Mouse (Mus musculus) stomach, postnatal 0 days (tissue): ENCODE measurements around the gene Gm8374. TPM values are rescaled to one million over a fixed set of nuclear protein-coding genes. Genes with fewer than 3 reads are reported as not detected.
"Not testable (repeated sequence)": the region's sequence is repeated elsewhere in the genome, so short reads cannot be mapped to it uniquely, and the experiment has no call there.

Experiments used
- ATAC-seq: fragments of 200-750 bp; cut with Nextera tagmentation; 2 replicates; pipeline ENCODE4 v1.8.0; 2017; ENCODE audit not compliant: low FRiP score, low TSS enrichment
- DNase-seq: peaks from one replicate; pipeline ENCODE4 v3.0.0-alpha.2; 2016; ENCODE audit warnings: low spot score
- H3K27ac ChIP-seq: fragments of 300-500 bp; sonication (generic); replicated peaks from 2 replicates; pipeline ENCODE4 v1.5.1; 2014; ENCODE audit warnings: mild to moderate bottlenecking, control low read depth
- H3K27me3 ChIP-seq: fragments of 300-500 bp; sonication (generic); 2 replicates; pipeline ENCODE4 v1.6.1; 2014; ENCODE audit warnings: low read length; ENCODE audit not compliant: control insufficient read depth, insufficient read depth
- H3K36me3 ChIP-seq: fragments of 300-500 bp; sonication (generic); 2 replicates; pipeline ENCODE4 v1.6.1; 2014; ENCODE audit warnings: low read length, mixed read lengths; ENCODE audit not compliant: control insufficient read depth, insufficient read depth
- H3K4me1 ChIP-seq: fragments of 300-500 bp; sonication (generic); replicated peaks from 2 replicates; pipeline ENCODE4 v1.6.1; 2014; ENCODE audit warnings: antibody characterized with exemption; ENCODE audit not compliant: control insufficient read depth, insufficient read depth
- H3K4me2 ChIP-seq: fragments of 300-500 bp; sonication (generic); replicated peaks from 2 replicates; pipeline ENCODE4 v1.6.1; 2014; ENCODE audit warnings: low read depth, mild to moderate bottlenecking, control low read depth, moderate library complexity
- H3K4me3 ChIP-seq: fragments of 300-500 bp; sonication (generic); 2 replicates; pipeline ENCODE4 v1.5.1; 2014; ENCODE audit warnings: low read depth, low read length, control low read depth
- H3K9ac ChIP-seq: fragments of 300-500 bp; sonication (generic); 2 replicates; pipeline ENCODE4 v1.6.1; 2014; ENCODE audit warnings: mild to moderate bottlenecking, low read length, control low read depth, mixed read lengths
- H3K9me3 ChIP-seq: fragments of 300-500 bp; sonication (generic); 2 replicates; pipeline ENCODE4 v1.6.1; 2016; ENCODE audit warnings: low read length; ENCODE audit not compliant: control insufficient read depth
- WGBS: fragments of 180-500 bp; shearing (Covaris S2); extraction: QIAGEN DNeasy Blood & Tissue Kit; methylation state at CpG from one replicate; pipeline ENCODE4 v1.1.7; 2014; 5-methylcytosine and 5-hydroxymethylcytosine counted together
- polyA plus RNA-seq: library from polyadenylated mRNA; unstranded; fragments of >200 nt; fragmentation: Nextera tagmentation; extraction: Ambion mirVana; gene quantifications from 2 replicates; pipeline ENCODE4 v1.2.1, GENCODE M21; 2015

The Gm8374 gene
- polyA plus RNA-seq, result not detected in 2 replicates

GRCm38 (mm10) chr14:7365034-7365433, at the start of gene Gm8374:
Gene Gm8374 (minus strand): TSS chr14:7365134.
- not testable (repeated sequence) for H3K27me3 ChIP-seq, H3K4me2 ChIP-seq, H3K4me3 ChIP-seq, H3K9ac ChIP-seq, H3K27ac ChIP-seq, H3K4me1 ChIP-seq, ATAC-seq, DNase-seq, H3K36me3 ChIP-seq, H3K9me3 ChIP-seq
- whole genome bisulfite sequencing, result 79% methylated on average over 3 of the region's 3 CpGs

DNA sequence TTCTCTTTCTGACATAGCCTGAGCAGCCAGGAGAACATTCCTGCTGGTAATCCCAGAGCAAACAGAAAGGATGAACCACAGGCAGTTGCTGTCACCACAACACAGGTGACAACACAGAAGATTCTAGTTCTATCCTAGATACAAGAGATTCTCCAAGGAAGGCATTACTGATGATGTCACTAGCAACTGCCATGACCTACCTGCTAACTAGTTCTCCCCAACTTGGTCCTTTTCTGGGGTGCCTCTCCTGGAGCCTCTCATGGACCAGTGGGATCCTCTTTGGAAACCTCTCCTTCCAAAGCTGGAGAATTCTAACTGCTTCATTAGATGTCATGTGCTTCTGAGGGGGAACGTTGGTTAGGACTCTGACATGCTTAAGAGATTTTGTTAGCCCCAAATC, 32.6 kb downstream of the Gm8374 start, which contains the start of gene Gm5797:
Gm5797 (minus strand) TSS at position 101 of the 400 bp plus-strand sequence.
- not testable (repeated sequence) for ATAC-seq, H3K36me3 ChIP-seq
- WGBS, result no CpG with 5 or more reads among the region's 1 CpGs

DNA sequence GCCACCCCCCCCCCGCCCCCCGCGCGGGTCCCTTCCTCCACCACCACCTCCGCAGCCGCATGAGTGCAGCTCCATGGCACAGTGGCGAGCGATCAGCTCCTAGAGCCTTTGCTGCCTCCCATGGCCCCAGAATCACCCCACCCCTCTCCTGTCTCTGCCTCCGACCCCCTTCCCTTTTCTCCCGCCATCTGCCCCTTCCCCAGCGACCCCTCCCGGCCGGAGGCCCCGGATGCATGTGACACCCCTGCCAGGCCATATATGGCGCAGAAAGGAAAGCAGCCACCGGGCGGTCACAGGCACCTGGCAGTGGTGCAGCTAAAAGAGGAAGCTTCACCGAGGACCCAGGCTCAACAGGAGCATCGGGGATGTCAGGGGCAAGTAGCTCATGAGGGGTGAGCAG, 49.8 kb downstream of the Gm8374 start:
- not testable (repeated sequence) for H3K36me3 ChIP-seq, H3K4me1 ChIP-seq, ATAC-seq, H3K9me3 ChIP-seq, H3K27me3 ChIP-seq, H3K27ac ChIP-seq, H3K9ac ChIP-seq
- Histone ChIP-seq H3K4me2 (peak overlapping the region; percentile 58), H3K4me3 (peak overlapping the region; percentile 35)
- DNase-seq, result peak; percentile 21
- WGBS, result 7% methylated on average over 4 of the region's 19 CpGs

More for the DNA sequence above, 32.6 kb downstream of the Gm8374 start, which contains the start of gene Gm5797:
- H3K4me3 ChIP-seq, H3K27ac ChIP-seq, H3K9me3 ChIP-seq, H3K27me3 ChIP-seq, H3K4me2 ChIP-seq, DNase-seq, H3K9ac ChIP-seq, H3K4me1 ChIP-seq: not testable (repeated sequence)

DNA sequence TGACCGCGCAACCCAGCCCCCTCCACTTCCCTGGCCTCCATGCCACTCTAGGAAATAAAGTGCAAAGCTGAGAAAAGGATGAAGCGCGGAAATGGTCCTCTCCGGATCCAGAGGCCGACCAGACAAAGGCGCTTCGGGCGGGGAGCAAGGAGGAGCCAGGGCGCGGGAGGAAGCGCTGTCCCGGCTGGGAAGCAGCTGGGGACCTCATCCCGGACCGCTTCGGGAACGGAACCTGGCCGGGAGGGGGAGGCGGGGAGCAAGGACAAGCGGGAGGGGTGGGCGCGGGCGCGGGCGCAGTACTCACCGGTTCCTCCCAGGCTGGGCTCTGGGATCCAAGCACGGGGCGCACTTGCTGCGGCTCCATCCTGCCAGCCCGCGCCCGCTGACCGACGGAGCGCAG, 50.3 kb downstream of the Gm8374 start, which contains the start of gene Gm3739:
Gm3739 (minus strand) TSS at position 389 of the 400 bp plus-strand sequence.
- H3K36me3 ChIP-seq, H3K4me1 ChIP-seq, H3K27ac ChIP-seq, H3K9me3 ChIP-seq, H3K27me3 ChIP-seq, DNase-seq, ATAC-seq, H3K9ac ChIP-seq: not testable (repeated sequence)
- WGBS, result 0% methylated on average over 6 of the region's 35 CpGs
- Histone ChIP-seq H3K4me2 (peak within 1 kb of the TSS; percentile 58), H3K4me3 (peak within 1 kb of the TSS; percentile 35)

Other genes with a start within 250 kb of the Gm8374 start
- gene Gm6676, start 239.7 kb downstream of the Gm8374 start, polyA plus RNA-seq, result not detected in 2 replicates
- 2.2 and 2.9 TPM in 2 replicates for gene Gm3512, start 190.6 kb downstream of the Gm8374 start, polyA plus RNA-seq
- gene Gm16434, start 170.6 kb downstream of the Gm8374 start, polyA plus RNA-seq, result not detected in 2 replicates
- gene Gm3727, start 100.4 kb downstream of the Gm8374 start, polyA plus RNA-seq, result not detected in 2 replicates
- 0.22 and 0.33 TPM in 2 replicates for gene Gm3739, start 50.1 kb downstream of the Gm8374 start, polyA plus RNA-seq
- gene Gm5797, start 32.7 kb downstream of the Gm8374 start, polyA plus RNA-seq, result not detected in 2 replicates
- gene Gm3755, start 85.8 kb upstream of the Gm8374 start, polyA plus RNA-seq, result not detected in 2 replicates
- gene Gm3752, start 118.6 kb upstream of the Gm8374 start, polyA plus RNA-seq, result not detected in 2 replicates
- 0.10 and 0.19 TPM in 2 replicates for gene Gm3558, start 203.4 kb upstream of the Gm8374 start, polyA plus RNA-seq
- gene Gm10338, start 230.5 kb upstream of the Gm8374 start, polyA plus RNA-seq, result not detected in 2 replicates